Comparison of ENCODE assay signal across 19 mouse cellular contexts in genomic region chr7:39841988-39842387, GRCm38 (mm10).
DNase-seq lines count a peak whose midpoint lies in the region; ATAC-seq and TF ChIP-seq lines count a peak whose summit lies in the region.
"Had no signal": no experiment of that assay in that cellular context is flagged by ENCODE, and none has a peak within 500 bp of the region (broad histone marks: within the 10 kb centered on the region; RNA-seq: fewer than 3 reads in every experiment).

No protein-coding gene starts in this region.

- 26% methylated on average over 3 of the region's 3 CpGs for WGBS in liver, adult 2 months
- 81% methylated on average over 3 of the region's 3 CpGs for WGBS in liver, embryonic 11.5 days
- WGBS in lung, postnatal 0 days, result 60% methylated on average over 3 of the region's 3 CpGs

- H3K4me1 ChIP-seq in liver, adult 2 months (ENCODE audit: control insufficient read depth, insufficient read depth, low read length), result peaks cover 7% of the 10 kb centered on the region
- H3K4me1 ChIP-seq in liver, embryonic 11.5 days (replicated peaks; ENCODE audit: control insufficient read depth, insufficient read depth, low read length), result no peaks in the 10 kb centered on the region
- no peaks in the 10 kb centered on the region for H3K4me1 ChIP-seq in lung, postnatal 0 days (ENCODE audit: insufficient read depth, low read depth, low read length)

- ATAC-seq in liver, embryonic 11.5 days (replicated peaks; ENCODE audit: low FRiP score), result no peak
- ATAC-seq in lung, postnatal 0 days, result no peak
- ATAC-seq: activated CD4-positive, CD25-positive, alpha-beta regulatory T cell, adult 4 months; CD4-positive, CD25-positive, alpha-beta regulatory T cell, adult 4 months; Patski had no signal

- no peak overlapping the region for H3K27ac ChIP-seq in liver, adult 2 months (replicated peaks; ENCODE audit: insufficient read depth, low read depth, low read length)
- H3K27ac ChIP-seq in liver, embryonic 11.5 days (ENCODE audit: low read depth, low read length), result no peak overlapping the region
- no peak overlapping the region for H3K27ac ChIP-seq in lung, postnatal 0 days (ENCODE audit: low read length)

- DNase-seq in liver, adult 2 months (ENCODE audit: extremely low read depth, low read depth, low spot score), result peak; percentile 94
- DNase-seq in liver, embryonic 11.5 days (ENCODE audit: low spot score), result no peak
- DNase-seq in lung, postnatal 36 days, result peak; percentile 3
- DNase-seq in lung, postnatal 0 days (ENCODE audit: low spot score), result no peak
- DNase-seq: adrenal gland, adult 2 months; adrenal gland, adult 8-10 months; adrenal gland, postnatal 10 days; adrenal gland, postnatal 14 days; adrenal gland, postnatal 25 days; adrenal gland, postnatal 36 days; B cell, adult 2 months; cerebellum, adult 11 months; cerebellum, adult 11-12 months; cerebellum, adult 18-20 months had no signal

- H3K4me3 ChIP-seq in liver, adult 2 months (ENCODE audit: insufficient read depth, low read depth, low read length), result no peak overlapping the region
- H3K4me3 ChIP-seq in liver, embryonic 11.5 days (ENCODE audit: low read depth, low read length), result no peak overlapping the region
- no peak overlapping the region for H3K4me3 ChIP-seq in lung, postnatal 0 days (ENCODE audit: low read depth, low read length)

- no peak overlapping the region for H3K9ac ChIP-seq in liver, adult 2 months (ENCODE audit: low read depth, low read length)
- H3K9ac ChIP-seq in liver, embryonic 11.5 days (ENCODE audit: low read depth, low read length), result no peak overlapping the region
- no peak overlapping the region for H3K9ac ChIP-seq in lung, postnatal 0 days (replicated peaks; ENCODE audit: low read depth)

- H3K36me3 ChIP-seq in liver, adult 2 months (ENCODE audit: control insufficient read depth, insufficient read depth, low read length), result no peaks in the 10 kb centered on the region
- H3K36me3 ChIP-seq in liver, embryonic 11.5 days (ENCODE audit: control insufficient read depth, insufficient read depth, low read length), result no peaks in the 10 kb centered on the region
- no peaks in the 10 kb centered on the region for H3K36me3 ChIP-seq in lung, postnatal 0 days (ENCODE audit: insufficient read depth, low read length)
- H3K36me3 ChIP-seq: G1E had no signal

- no peak for TF ChIP-seq CTCF in liver, adult 2 months (IDR thresholded peaks at IDR 0.05; ENCODE audit: low read depth, low read length)
- no peak for TF ChIP-seq CTCF in lung, postnatal 0 days (IDR thresholded peaks at IDR 0.05)

- no peaks in the 10 kb centered on the region for H3K27me3 ChIP-seq in liver, adult 2 months (ENCODE audit: control insufficient read depth, insufficient read depth, low read length)
- no peaks in the 10 kb centered on the region for H3K27me3 ChIP-seq in liver, embryonic 11.5 days (replicated peaks; ENCODE audit: control insufficient read depth, insufficient read depth, low read length)
- no peaks in the 10 kb centered on the region for H3K27me3 ChIP-seq in lung, postnatal 0 days (replicated peaks; ENCODE audit: insufficient read depth, low read length)
- H3K27me3 ChIP-seq: CH12.LX, Patski had no signal

- no peak overlapping the region for H3K4me2 ChIP-seq in liver, embryonic 11.5 days
- H3K4me2 ChIP-seq in lung, postnatal 0 days (replicated peaks; ENCODE audit: low read depth, low read length), result no peak overlapping the region

- H3K9me3 ChIP-seq in liver, embryonic 11.5 days (ENCODE audit: control insufficient read depth, low read length), result no peaks in the 10 kb centered on the region
- no peaks in the 10 kb centered on the region for H3K9me3 ChIP-seq in lung, postnatal 0 days (ENCODE audit: low read length)

- TF ChIP-seq EP300 in lung, postnatal 0 days (IDR thresholded peaks at IDR 0.05), result no peak

- TF ChIP-seq POLR2A in liver, adult 2 months (IDR thresholded peaks at IDR 0.05; ENCODE audit: extremely low read depth, insufficient read depth, low read length), result no peak

- H3K79me2 ChIP-seq in liver, adult 2 months (ENCODE audit: control insufficient read depth, insufficient read depth, low read length), result no peaks in the 10 kb centered on the region

Comparison
In these comparisons a context has a peak if more than half of its experiments do, and no peak if none do; other contexts are left out.
1. DNase-seq: peak in liver, adult 2 months (single experiment) and lung, postnatal 36 days (single experiment); none in liver, embryonic 11.5 days (single experiment) and lung, postnatal 0 days (single experiment).